Comparison of ENCODE assay signal across 25 mouse cellular contexts in genomic region chr5:36508351-36508750, GRCm38 (mm10).
"Had no signal": no experiment of that assay in that cellular context is flagged by ENCODE, and none has a peak within 500 bp of the region (broad histone marks: within the 10 kb centered on the region; RNA-seq: fewer than 3 reads in every experiment).

No protein-coding gene starts in this region.

- H3K4me2 ChIP-seq: heart, embryonic 12.5 days; hindbrain, embryonic 12.5 days; hindbrain, embryonic 14.5 days; intestine, embryonic 15.5 days; limb, embryonic 12.5 days; liver, embryonic 11.5 days; liver, embryonic 13.5 days; liver, embryonic 15.5 days had no signal

- H3K9me3 ChIP-seq: heart, embryonic 10.5 days; heart, embryonic 12.5 days; hindbrain, embryonic 10.5 days; hindbrain, embryonic 12.5 days; intestine, embryonic 15.5 days; limb, embryonic 10.5 days; limb, embryonic 12.5 days; liver, embryonic 13.5 days; liver, embryonic 15.5 days had no signal

- ATAC-seq: forebrain, embryonic 16.5 days; hindbrain, embryonic 16.5 days; inflammation-experienced regulatory T-cells, adult 6 months; intestine, embryonic 15.5 days; intestine, postnatal 0 days had no signal

- DNase-seq: gastrocnemius, adult 2 months; gastrocnemius, postnatal 10 days; gastrocnemius, postnatal 25 days; heart, adult 18-20 months; heart, postnatal 10 days; heart, postnatal 4 days; liver; liver, embryonic 13.5 days had no signal

- H3K27me3 ChIP-seq: heart, embryonic 12.5 days; hindbrain, embryonic 12.5 days; intestine, embryonic 15.5 days; limb, embryonic 12.5 days; liver, embryonic 13.5 days; liver, embryonic 15.5 days had no signal

- H3K27ac ChIP-seq: gastrocnemius, adult 2 months; heart, embryonic 10.5 days; hindbrain, embryonic 10.5 days; hindbrain, embryonic 12.5 days; hindbrain, embryonic 14.5 days; intestine, embryonic 15.5 days; kidney, postnatal 0 days; layer of hippocampus, adult 2 months; left cerebral cortex, adult 2 months; limb, embryonic 10.5 days; limb, embryonic 12.5 days; liver, embryonic 13.5 days; liver, embryonic 15.5 days had no signal

- H3K9ac ChIP-seq: heart, embryonic 12.5 days; hindbrain, embryonic 12.5 days; hindbrain, embryonic 14.5 days; intestine, embryonic 15.5 days; limb, embryonic 12.5 days; liver, embryonic 13.5 days; liver, embryonic 15.5 days had no signal

- H3K4me1 ChIP-seq: heart, embryonic 10.5 days; heart, embryonic 12.5 days; hindbrain, embryonic 10.5 days; hindbrain, embryonic 12.5 days; intestine, embryonic 15.5 days; limb, embryonic 10.5 days; limb, embryonic 12.5 days; liver, embryonic 13.5 days; liver, embryonic 15.5 days had no signal

- H3K4me3 ChIP-seq: gastrocnemius, adult 2 months; heart, embryonic 10.5 days; heart, embryonic 12.5 days; hindbrain, embryonic 10.5 days; hindbrain, embryonic 12.5 days; intestine, embryonic 15.5 days; layer of hippocampus, adult 2 months; left cerebral cortex, adult 2 months; limb, embryonic 10.5 days; limb, embryonic 12.5 days; liver, embryonic 13.5 days; liver, embryonic 15.5 days had no signal
